Mouse (Mus musculus) olfactory bulb, adult 2 months (tissue): ENCODE measurements at regions not wholly inside any gene's neighbourhood (a gene's known extent, or its start where the extent isn't known, plus 50 kb on each side); places are given as distances from the start of the nearest gene placed in this dataset.
A peak's percentile ranks its signal among the peaks of the same experiment; 100 is the strongest.

Experiments
- H3K27ac ChIP-seq: fragments of 200-500 bp; 2 replicates; pipeline ENCODE4 v1.5.1; 2012; ENCODE audit warnings: low read depth, low read length; ENCODE audit not compliant: insufficient read depth
- H3K4me1 ChIP-seq: fragments of 200-500 bp; 2 replicates; pipeline ENCODE4 v1.6.1; 2012; ENCODE audit warnings: low read length; ENCODE audit not compliant: control insufficient read depth, insufficient read depth
- H3K4me3 ChIP-seq: fragments of 200-500 bp; 2 replicates; pipeline ENCODE4 v1.5.1; 2012; ENCODE audit warnings: mild to moderate bottlenecking, low read depth, low read length, moderate library complexity; ENCODE audit not compliant: insufficient read depth
- CTCF ChIP-seq: fragments of 200-500 bp; IDR thresholded peaks from 2 replicates; pipeline ENCODE4 v1.5.1; 2012; ENCODE audit warnings: low read depth, mild to moderate bottlenecking, low read length, moderate library complexity; ENCODE audit not compliant: insufficient read depth
- POLR2A ChIP-seq: fragments of 200-500 bp; IDR thresholded peaks from 2 replicates; pipeline ENCODE4 v1.6.1; 2012; ENCODE audit warnings: mild to moderate bottlenecking, low read depth, low read length, moderate library complexity; ENCODE audit not compliant: insufficient read depth
- WGBS: fragments of 180-500 bp; shearing (Covaris S2); methylation state at CpG from one replicate; pipeline ENCODE4 v1.1.7; 2018; 5-methylcytosine and 5-hydroxymethylcytosine counted together

GRCm38 (mm10) chr11:23124198-23124951 is 117.0 kb downstream of the Fam161a start:
- Histone ChIP-seq H3K4me3 (peak overlapping the region; percentile 33), H3K27ac (no peak overlapping the region), H3K4me1 (peaks cover 6% of the 10 kb centered on the region)
- WGBS, result 2% methylated on average over 25 of the region's 25 CpGs
- no peak for TF ChIP-seq CTCF
- no peak for TF ChIP-seq POLR2A

- no peak overlapping the region for H3K4me3 ChIP-seq
- H3K27ac ChIP-seq, result no peak overlapping the region
- H3K4me1 ChIP-seq, result no peaks in the 10 kb centered on the region
- WGBS, result 84% methylated on average over 1 of the region's 1 CpGs
- no peak for TF ChIP-seq POLR2A
- no peak for TF ChIP-seq CTCF
Observed at GRCm38 (mm10) chr11:23131122-23131521, 123.8 kb downstream of the Fam161a start.

GRCm38 (mm10) chr11:23131632-23132031 is 124.2 kb upstream of the Xpo1 start:
- Histone ChIP-seq H3K4me3 (no peak overlapping the region), H3K4me1 (no peaks in the 10 kb centered on the region), H3K27ac (no peak overlapping the region)
- no peak for TF ChIP-seq POLR2A
- TF ChIP-seq CTCF, result no peak
- WGBS, result 94% methylated on average over 1 of the region's 1 CpGs

- 16% methylated on average over 6 of the region's 6 CpGs for WGBS
- no peak overlapping the region for H3K27ac ChIP-seq
Observed at GRCm38 (mm10) chr11:23140429-23141099, 115.3 kb upstream of the Xpo1 start.

GRCm38 (mm10) chr11:23141100-23141837 is 114.6 kb upstream of the Xpo1 start:
- Histone ChIP-seq H3K27ac (no peak overlapping the region), H3K4me3 (no peak overlapping the region), H3K4me1 (peaks cover 3% of the 10 kb centered on the region)
- TF ChIP-seq CTCF (no peak), POLR2A (no peak)
- WGBS, result 31% methylated on average over 12 of the region's 12 CpGs

More at GRCm38 (mm10) chr11:23140429-23141099, 115.3 kb upstream of the Xpo1 start:
- Histone ChIP-seq H3K4me1 (peaks cover 3% of the 10 kb centered on the region), H3K4me3 (no peak overlapping the region)
- no peak for TF ChIP-seq CTCF
- TF ChIP-seq POLR2A, result no peak

GRCm38 (mm10) chr11:23148048-23148596 is 107.7 kb upstream of the Xpo1 start:
- 94% methylated on average over 8 of the region's 8 CpGs for WGBS
- TF ChIP-seq CTCF, result no peak
- no peak for TF ChIP-seq POLR2A

GRCm38 (mm10) chr11:23149556-23150244 is 106.1 kb upstream of the Xpo1 start:
- Histone ChIP-seq H3K4me1 (no peaks in the 10 kb centered on the region), H3K4me3 (no peak overlapping the region), H3K27ac (no peak overlapping the region)
- no peak for TF ChIP-seq POLR2A
- TF ChIP-seq CTCF, result no peak
- 73% methylated on average over 5 of the region's 5 CpGs for WGBS

More at GRCm38 (mm10) chr11:23148048-23148596, 107.7 kb upstream of the Xpo1 start:
- Histone ChIP-seq H3K4me3 (no peak overlapping the region), H3K4me1 (no peaks in the 10 kb centered on the region), H3K27ac (no peak overlapping the region)

- 50% methylated on average over 1 of the region's 1 CpGs for WGBS
- TF ChIP-seq CTCF (no peak), POLR2A (no peak)
- no peak overlapping the region for H3K4me3 ChIP-seq
- no peak overlapping the region for H3K27ac ChIP-seq
- no peaks in the 10 kb centered on the region for H3K4me1 ChIP-seq
Observed at GRCm38 (mm10) chr11:23154851-23155250, 101.0 kb upstream of the Xpo1 start.
